Mouse (Mus musculus): ENCODE data around the gene Pabpc4. TPM values are rescaled to one million over a fixed set of nuclear protein-coding genes. Genes with fewer than 3 reads are reported as not detected.
"Not testable (repeated sequence)": the region's sequence is repeated elsewhere in the genome, so short reads cannot be mapped to it uniquely, and the experiment has no call there.

The Pabpc4 gene
- total RNA-seq, 2 experiments from 2014 or later = 42.4 to 47.5 TPM

- no peak for DNase-seq (ENCODE audit: extremely low spot score in 1 of 2, low spot score in 2 of 2)
- intact Hi-C loops (cut with DNase I) = no loop called here
Measured at GRCm38 (mm10) chr4:123246221-123246620, 15.9 kb upstream of the Pabpc4 start.

- intact Hi-C loops (cut with DNase I) = no loop called here
- no peak for DNase-seq (ENCODE audit: extremely low spot score in 1 of 2, low spot score in 2 of 2)
Measured at GRCm38 (mm10) chr4:123246651-123247050, 15.5 kb upstream of the Pabpc4 start.

- DNase-seq (ENCODE audit: extremely low spot score in 1 of 2, low spot score in 2 of 2) = peak in 1 of 2 experiments; percentile 59
- intact Hi-C loops (cut with DNase I) = no loop called here
Measured at GRCm38 (mm10) chr4:123247147-123247880, 14.8 kb upstream of the Pabpc4 start.

- DNase-seq (ENCODE audit: extremely low spot score in 1 of 2, low spot score in 2 of 2) = peak; percentile 71 to 76
- intact Hi-C loops (cut with DNase I) = no loop called here
Measured at GRCm38 (mm10) chr4:123248971-123249567, 13.1 kb upstream of the Pabpc4 start.

GRCm38 (mm10) chr4:123252214-123252613 is 9.9 kb upstream of the Pabpc4 start:
- peak in 1 of 2 experiments; percentile 71 for DNase-seq (ENCODE audit: extremely low spot score in 1 of 2, low spot score in 2 of 2)
- intact Hi-C loops (cut with DNase I) = loop anchor here (5.0 kb wide), 1 partner anchor 95 kb away; no protein-coding TSS in a partner anchor

- intact Hi-C loops (cut with DNase I) = loop anchor here (2.0 to 5.0 kb wide), 2 partner anchors 36 to 97 kb away; no protein-coding TSS in a partner anchor
- peak in 1 of 2 experiments; percentile 56 for DNase-seq (ENCODE audit: extremely low spot score in 1 of 2, low spot score in 2 of 2)
Measured at GRCm38 (mm10) chr4:123254617-123255016, 7.5 kb upstream of the Pabpc4 start.

- intact Hi-C loops (cut with DNase I) = no loop called here
- no peak for DNase-seq (ENCODE audit: extremely low spot score in 1 of 2, low spot score in 2 of 2)
Measured at GRCm38 (mm10) chr4:123260071-123260746, 1.9 kb upstream of the Pabpc4 start.

- intact Hi-C loops (cut with DNase I) = no loop called here
Measured at GRCm38 (mm10) chr4:123271063-123271462, 8.9 kb downstream of the Pabpc4 start.

GRCm38 (mm10) chr4:123280117-123280516 is 18.0 kb downstream of the Pabpc4 start:
- no peak for DNase-seq (ENCODE audit: extremely low spot score in 1 of 2, low spot score in 2 of 2)
- intact Hi-C loops (cut with DNase I) = no loop called here

More at GRCm38 (mm10) chr4:123271063-123271462, 8.9 kb downstream of the Pabpc4 start:
- DNase-seq (ENCODE audit: extremely low spot score in 1 of 2, low spot score in 2 of 2) = no peak

- intact Hi-C loops (cut with DNase I) = no loop called here
- DNase-seq (ENCODE audit: extremely low spot score in 1 of 2, low spot score in 2 of 2) = peak; percentile 79 to 93
Measured at GRCm38 (mm10) chr4:123282500-123282899, 20.3 kb downstream of the Pabpc4 start.

- DNase-seq (ENCODE audit: extremely low spot score in 1 of 2, low spot score in 2 of 2) = peak in 1 of 2 experiments; percentile 58
- intact Hi-C loops (cut with DNase I) = not testable (repeated sequence)
Measured at GRCm38 (mm10) chr4:123282915-123283674, 20.9 kb downstream of the Pabpc4 start.

GRCm38 (mm10) chr4:123283675-123284064 is 21.5 kb downstream of the Pabpc4 start:
- DNase-seq (ENCODE audit: extremely low spot score in 1 of 2, low spot score in 2 of 2) = peak in 1 of 2 experiments; percentile 43
- intact Hi-C loops (cut with DNase I) = not testable (repeated sequence)

GRCm38 (mm10) chr4:123284731-123285624 is 22.8 kb downstream of the Pabpc4 start:
- no peak for DNase-seq (ENCODE audit: extremely low spot score in 1 of 2, low spot score in 2 of 2)
- intact Hi-C loops (cut with DNase I) = no loop called here

GRCm38 (mm10) chr4:123286790-123287189 is 24.6 kb downstream of the Pabpc4 start:
- intact Hi-C loops (cut with DNase I) = no loop called here
- DNase-seq (ENCODE audit: extremely low spot score in 1 of 2, low spot score in 2 of 2) = no peak

GRCm38 (mm10) chr4:123289038-123289437 is 26.9 kb downstream of the Pabpc4 start:
- no peak for DNase-seq (ENCODE audit: extremely low spot score in 1 of 2, low spot score in 2 of 2)
- intact Hi-C loops (cut with DNase I) = no loop called here

- intact Hi-C loops (cut with DNase I) = no loop called here
- DNase-seq (ENCODE audit: extremely low spot score in 1 of 2, low spot score in 2 of 2) = no peak
Measured at GRCm38 (mm10) chr4:123292390-123292789, 30.2 kb downstream of the Pabpc4 start.

- intact Hi-C loops (cut with DNase I) = no loop called here
- no peak for DNase-seq (ENCODE audit: extremely low spot score in 1 of 2, low spot score in 2 of 2)
Measured at GRCm38 (mm10) chr4:123292989-123293388, 30.8 kb downstream of the Pabpc4 start.
